Mouse (Mus musculus): ENCODE results near the gene Tmem245. TPM values are rescaled to one million over a fixed set of nuclear protein-coding genes. Genes with fewer than 3 reads are reported as not detected.

Tmem245 gene
- 0.93 and 1.1 TPM in 2 replicates for polyA plus RNA-seq (2012)

GRCm38 (mm10) chr4:56946641-56947640 is at the start of gene Tmem245:
TSS of gene Tmem245 (minus strand) at chr4:56947437.

DNA sequence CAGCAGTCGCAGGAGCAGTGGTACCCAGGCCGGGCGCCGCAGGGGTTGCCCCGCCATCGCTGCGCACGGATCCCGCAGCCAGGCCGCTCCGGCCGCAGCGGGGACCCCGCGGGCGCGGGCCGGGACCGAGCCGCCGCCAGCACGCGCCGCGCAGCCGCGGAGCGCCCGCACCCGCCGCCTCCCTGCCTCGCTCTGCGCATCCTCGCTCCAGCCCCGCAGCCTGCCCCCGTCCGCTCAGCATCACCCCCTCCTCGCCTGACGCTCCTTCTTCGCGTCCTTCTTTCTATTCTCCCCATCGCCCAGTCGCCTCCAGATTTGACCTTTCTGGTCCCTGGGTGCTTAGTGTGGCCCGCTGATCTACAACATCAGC is 43.0 kb upstream of the Tmem245 start, which contains the start of gene Frrs1l:
Frrs1l (minus strand) TSS at position 177 of the 370 bp plus-strand sequence.

GRCm38 (mm10) chr4:56865003-56865511 is 82.2 kb downstream of the Tmem245 start, which contains the start of gene Ctnnal1:
TSS of gene Ctnnal1 (minus strand) at chr4:56865188.

Other genes with a start within 250 kb of the Tmem245 start
- not detected in 2 replicates for gene Gm26657, start 207.4 kb downstream of the Tmem245 start, polyA plus RNA-seq (2012)
- 0.14 and 0.52 TPM in 2 replicates for gene Actl7b, start 206.0 kb downstream of the Tmem245 start, polyA plus RNA-seq (2012)
- gene Actl7a, start 204.0 kb downstream of the Tmem245 start, polyA plus RNA-seq (2012) = not detected in 2 replicates
- 4.4 and 5.0 TPM in 2 replicates for gene Elp1, start 145.1 kb downstream of the Tmem245 start, polyA plus RNA-seq (2012)
- gene Fam206a, start 145.1 kb downstream of the Tmem245 start, polyA plus RNA-seq (2012) = 7.2 and 7.4 TPM in 2 replicates
- gene Ctnnal1, start 82.2 kb downstream of the Tmem245 start, polyA plus RNA-seq (2012) = 3.9 and 5.6 TPM in 2 replicates
- gene Frrs1l, start 43.0 kb upstream of the Tmem245 start, polyA plus RNA-seq (2012) = 0.01 TPM in 1 of 2 replicates, not detected in the other
- 1.1 and 2.6 TPM in 2 replicates for gene Epb41l4b, start 196.0 kb upstream of the Tmem245 start, polyA plus RNA-seq (2012)